Mouse (Mus musculus): ENCODE data around the gene Akap10. TPM values are rescaled to one million over a fixed set of nuclear protein-coding genes. Genes with fewer than 3 reads are reported as not detected.

Akap10 gene
- polyA plus RNA-seq, 1 experiment from 2014 or later: 14.1 TPM

DNA sequence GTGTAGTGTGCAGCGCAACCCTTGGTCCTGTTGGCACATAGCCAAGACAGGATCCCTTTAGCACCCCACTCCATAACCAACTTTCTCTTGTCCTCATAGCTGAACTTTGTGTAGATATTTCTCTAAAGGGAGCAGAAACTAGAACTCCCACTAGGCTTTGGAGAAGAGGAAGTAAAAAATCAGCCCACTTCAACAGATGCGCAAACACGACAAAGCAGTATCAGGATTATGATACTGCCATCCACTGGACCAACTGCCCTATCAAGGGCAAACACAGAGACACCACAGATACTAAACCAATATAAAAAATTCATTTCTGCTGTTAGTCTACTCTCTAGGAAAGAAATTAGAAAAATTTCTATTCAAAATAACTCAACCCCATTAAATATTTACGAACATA lies 16.6 kb upstream of the Akap10 start:
- no peak overlapping the region for H3K27ac ChIP-seq (ENCODE audit: low read length)
- H3K9ac ChIP-seq (ENCODE audit: low read length): no peak overlapping the region
- no peaks in the 10 kb centered on the region for H3K4me1 ChIP-seq (ENCODE audit: control insufficient read depth, insufficient read depth, low read length)
- H3K9me3 ChIP-seq (replicated peaks; ENCODE audit: control insufficient read depth, low read length): no peaks in the 10 kb centered on the region
- H3K4me3 ChIP-seq (replicated peaks; ENCODE audit: low read length): no peak overlapping the region
- H3K4me2 ChIP-seq (ENCODE audit: low read depth, low read length): no peak overlapping the region
- no peak for ATAC-seq (ENCODE audit: insufficient read depth, low FRiP score)
- H3K27me3 ChIP-seq (ENCODE audit: control insufficient read depth, insufficient read depth, low read length): no peaks in the 10 kb centered on the region
- WGBS: 89% methylated on average over 4 of the region's 4 CpGs
- no peaks in the 10 kb centered on the region for H3K36me3 ChIP-seq (ENCODE audit: control insufficient read depth, insufficient read depth, low read length)

- Histone ChIP-seq H3K4me3 (replicated peaks; ENCODE audit: low read length) (no peak overlapping the region), H3K4me1 (ENCODE audit: control insufficient read depth, insufficient read depth, low read length) (no peaks in the 10 kb centered on the region), H3K9ac (ENCODE audit: low read length) (no peak overlapping the region), H3K27me3 (ENCODE audit: control insufficient read depth, insufficient read depth, low read length) (no peaks in the 10 kb centered on the region), H3K36me3 (ENCODE audit: control insufficient read depth, insufficient read depth, low read length) (no peaks in the 10 kb centered on the region), H3K9me3 (replicated peaks; ENCODE audit: control insufficient read depth, low read length) (no peaks in the 10 kb centered on the region), H3K4me2 (ENCODE audit: low read depth, low read length) (no peak overlapping the region), H3K27ac (ENCODE audit: low read length) (no peak overlapping the region)
- 80% methylated on average over 9 of the region's 9 CpGs for WGBS
- ATAC-seq (ENCODE audit: insufficient read depth, low FRiP score): no peak
These were observed 14.4 kb upstream of the Akap10 start for GRCm38 (mm10) chr11:61944417-61944816.

DNA sequence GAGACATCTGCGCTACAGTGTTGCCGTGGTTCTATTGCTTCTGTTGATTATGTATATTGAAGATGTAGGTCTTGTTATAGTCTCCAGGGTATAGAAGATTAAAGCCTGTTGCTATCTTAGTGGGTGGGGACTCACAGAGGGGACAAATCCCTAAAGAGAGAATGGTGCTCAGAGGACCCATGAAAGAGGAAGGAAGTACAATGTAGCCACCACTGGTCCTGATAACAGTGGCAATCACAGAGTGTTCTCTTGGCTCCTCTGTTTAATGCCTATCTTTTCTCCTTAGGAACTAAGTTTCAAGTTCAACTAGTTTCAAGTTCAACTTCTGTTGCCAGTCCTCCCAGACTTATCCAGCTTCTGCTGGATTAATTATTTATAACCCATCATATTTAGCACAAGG lies 12.9 kb upstream of the Akap10 start:
- Histone ChIP-seq H3K4me3 (replicated peaks; ENCODE audit: low read length) (no peak overlapping the region), H3K36me3 (ENCODE audit: control insufficient read depth, insufficient read depth, low read length) (no peaks in the 10 kb centered on the region), H3K9ac (ENCODE audit: low read length) (no peak overlapping the region), H3K4me2 (ENCODE audit: low read depth, low read length) (no peak overlapping the region), H3K9me3 (replicated peaks; ENCODE audit: control insufficient read depth, low read length) (no peaks in the 10 kb centered on the region), H3K27ac (ENCODE audit: low read length) (no peak overlapping the region), H3K4me1 (ENCODE audit: control insufficient read depth, insufficient read depth, low read length) (no peaks in the 10 kb centered on the region), H3K27me3 (ENCODE audit: control insufficient read depth, insufficient read depth, low read length) (no peaks in the 10 kb centered on the region)
- no peak for ATAC-seq (ENCODE audit: insufficient read depth, low FRiP score)
- 80% methylated on average over 2 of the region's 2 CpGs for WGBS

DNA sequence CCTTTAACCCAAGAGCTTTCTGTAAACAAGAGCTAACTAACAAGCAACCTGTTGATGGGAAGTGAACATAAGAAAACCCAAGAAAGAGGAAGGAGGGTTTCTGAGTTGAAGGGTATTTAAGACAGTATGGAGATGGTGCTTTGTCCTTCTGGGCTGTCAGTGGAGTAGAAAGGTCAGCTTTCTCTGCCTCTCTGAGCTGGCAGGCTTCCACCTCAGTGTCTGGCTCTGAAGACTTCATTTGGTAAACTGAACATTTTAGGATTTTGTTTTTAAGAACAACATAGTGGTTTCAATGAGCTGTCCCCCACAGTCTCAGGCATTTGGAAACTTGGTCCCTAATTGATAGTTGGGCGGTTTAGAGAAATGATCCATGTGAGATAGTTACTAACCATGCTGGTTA lies 7.7 kb upstream of the Akap10 start:
- no peak overlapping the region for H3K4me2 ChIP-seq (ENCODE audit: low read depth, low read length)
- H3K27me3 ChIP-seq (ENCODE audit: control insufficient read depth, insufficient read depth, low read length): no peaks in the 10 kb centered on the region
- no peaks in the 10 kb centered on the region for H3K36me3 ChIP-seq (ENCODE audit: control insufficient read depth, insufficient read depth, low read length)
- no peaks in the 10 kb centered on the region for H3K4me1 ChIP-seq (ENCODE audit: control insufficient read depth, insufficient read depth, low read length)
- WGBS: 94% methylated on average over 1 of the region's 1 CpGs
- H3K9me3 ChIP-seq (replicated peaks; ENCODE audit: control insufficient read depth, low read length): no peaks in the 10 kb centered on the region
- H3K4me3 ChIP-seq (replicated peaks; ENCODE audit: low read length): no peak overlapping the region
- no peak overlapping the region for H3K27ac ChIP-seq (ENCODE audit: low read length)
- ATAC-seq (ENCODE audit: insufficient read depth, low FRiP score): no peak
- H3K9ac ChIP-seq (ENCODE audit: low read length): no peak overlapping the region

DNA sequence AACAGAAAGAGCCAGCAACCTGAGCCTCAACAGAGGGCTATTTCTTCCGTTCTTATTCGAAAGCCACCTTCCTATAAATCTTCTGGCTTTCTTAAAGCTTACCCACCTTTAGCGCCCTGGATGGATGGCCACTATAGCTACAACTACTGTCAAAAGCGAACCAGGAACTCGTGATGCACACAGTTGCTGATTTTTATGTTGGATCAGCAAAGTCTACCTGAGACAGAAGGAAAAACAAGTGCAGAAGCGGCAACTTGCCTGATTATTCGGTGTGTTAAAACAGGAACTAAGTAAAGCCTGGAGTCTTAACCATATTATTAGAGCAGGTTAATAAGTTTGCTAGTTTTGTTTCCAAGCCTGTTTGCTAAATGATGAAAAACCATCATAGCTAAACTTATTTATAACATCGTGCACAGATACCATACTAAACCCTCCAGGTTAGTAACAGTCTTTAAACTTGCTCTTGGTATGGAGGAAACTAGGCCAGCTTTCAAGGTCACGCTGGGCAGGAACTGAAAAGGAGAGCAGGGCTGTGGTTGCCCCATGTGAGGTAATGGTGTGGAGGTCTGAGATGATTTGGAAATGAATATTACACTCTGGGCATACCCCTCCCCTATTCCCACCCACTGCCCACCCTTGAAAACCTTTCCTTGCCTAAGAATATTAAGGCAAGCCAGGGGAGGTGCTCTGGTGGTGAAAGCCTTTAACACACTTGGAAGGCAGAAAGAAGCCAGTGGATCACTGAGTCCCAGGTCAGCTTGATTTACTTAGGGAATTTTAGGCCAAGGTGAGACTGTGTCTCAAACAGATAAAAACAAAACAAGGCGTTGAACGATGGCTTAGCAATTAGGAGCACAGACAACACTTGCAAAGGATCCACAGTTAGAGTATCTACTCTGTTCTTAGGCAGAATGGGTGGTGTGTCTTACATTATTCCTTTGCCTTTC lies 861 bp upstream of the Akap10 start:
- Histone ChIP-seq H3K4me2 (ENCODE audit: low read depth, low read length) (peak overlapping the region; percentile 75), H3K27me3 (ENCODE audit: control insufficient read depth, insufficient read depth, low read length) (no peaks in the 10 kb centered on the region), H3K36me3 (ENCODE audit: control insufficient read depth, insufficient read depth, low read length) (no peaks in the 10 kb centered on the region), H3K9me3 (replicated peaks; ENCODE audit: control insufficient read depth, low read length) (no peaks in the 10 kb centered on the region), H3K4me1 (ENCODE audit: control insufficient read depth, insufficient read depth, low read length) (peaks cover 13% of the 10 kb centered on the region; the same call in 1 of the 2 replicates), H3K9ac (ENCODE audit: low read length) (peak overlapping the region; percentile 96), H3K4me3 (replicated peaks; ENCODE audit: low read length) (peak overlapping the region; percentile 94), H3K27ac (ENCODE audit: low read length) (peak overlapping the region; percentile 98)
- peak; percentile 5; the same call in 1 of the 2 replicates for ATAC-seq (ENCODE audit: insufficient read depth, low FRiP score)
- WGBS: 19% methylated on average over 11 of the region's 11 CpGs

GRCm38 (mm10) chr11:61929323-61930097 lies 542 bp downstream of the Akap10 start:
- Histone ChIP-seq H3K36me3 (ENCODE audit: control insufficient read depth, insufficient read depth, low read length) (no peaks in the 10 kb centered on the region), H3K27ac (ENCODE audit: low read length) (peak overlapping the region; percentile 93), H3K9ac (ENCODE audit: low read length) (peak overlapping the region; percentile 96), H3K27me3 (ENCODE audit: control insufficient read depth, insufficient read depth, low read length) (no peaks in the 10 kb centered on the region), H3K9me3 (replicated peaks; ENCODE audit: control insufficient read depth, low read length) (no peaks in the 10 kb centered on the region), H3K4me3 (replicated peaks; ENCODE audit: low read length) (peak overlapping the region; percentile 94), H3K4me1 (ENCODE audit: control insufficient read depth, insufficient read depth, low read length) (peaks cover 17% of the 10 kb centered on the region), H3K4me2 (ENCODE audit: low read depth, low read length) (peak overlapping the region; percentile 75)
- ATAC-seq (ENCODE audit: insufficient read depth, low FRiP score): no peak
- under 1% methylated on average over 47 of the region's 47 CpGs for WGBS

DNA sequence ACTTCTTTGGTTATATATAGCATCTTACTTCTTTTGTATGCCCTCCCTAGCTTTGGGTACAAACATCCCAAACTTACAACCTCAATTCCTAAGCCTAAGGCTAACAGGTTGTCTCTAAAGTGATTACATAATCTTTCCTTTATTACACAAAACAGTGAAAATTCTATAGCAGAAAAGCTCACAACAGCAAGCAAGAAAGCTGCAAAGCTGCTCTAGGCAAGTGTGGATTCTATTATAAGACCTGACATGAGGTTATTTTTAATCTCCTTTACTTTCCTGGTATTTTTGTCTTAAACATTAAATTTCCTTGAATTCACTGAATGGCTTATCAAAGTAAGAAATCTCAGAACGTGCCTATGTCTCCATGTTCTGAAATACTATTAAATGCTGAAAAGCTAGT lies 6.7 kb downstream of the Akap10 start:
- no peak overlapping the region for H3K27ac ChIP-seq (ENCODE audit: low read length)
- H3K36me3 ChIP-seq (ENCODE audit: control insufficient read depth, insufficient read depth, low read length): no peaks in the 10 kb centered on the region
- H3K4me3 ChIP-seq (replicated peaks; ENCODE audit: low read length): no peak overlapping the region
- no peaks in the 10 kb centered on the region for H3K27me3 ChIP-seq (ENCODE audit: control insufficient read depth, insufficient read depth, low read length)
- no peak overlapping the region for H3K4me2 ChIP-seq (ENCODE audit: low read depth, low read length)
- no peaks in the 10 kb centered on the region for H3K9me3 ChIP-seq (replicated peaks; ENCODE audit: control insufficient read depth, low read length)
- H3K9ac ChIP-seq (ENCODE audit: low read length): no peak overlapping the region
- H3K4me1 ChIP-seq (ENCODE audit: control insufficient read depth, insufficient read depth, low read length): peaks cover 9% of the 10 kb centered on the region
- WGBS: 83% methylated on average over 1 of the region's 1 CpGs
- no peak for ATAC-seq (ENCODE audit: insufficient read depth, low FRiP score)

DNA sequence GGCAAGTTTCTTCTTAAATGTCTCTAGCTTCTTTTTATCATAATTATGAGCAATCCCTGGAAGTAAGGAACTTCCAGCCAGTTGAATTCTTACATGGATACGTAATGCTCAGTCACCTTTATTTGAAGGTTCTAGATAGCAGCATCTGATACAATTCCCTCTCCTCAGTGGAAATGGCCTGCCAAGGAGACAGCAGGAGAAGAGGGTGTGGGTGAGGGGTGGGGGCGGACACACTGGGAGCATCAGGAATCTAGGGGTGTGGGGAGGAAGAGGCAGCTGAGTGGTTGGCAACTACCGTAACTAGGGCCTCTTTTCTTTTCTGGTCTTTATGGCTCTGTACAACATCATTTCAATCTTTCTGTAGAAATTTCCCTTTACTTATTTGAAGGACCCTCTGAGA lies 10.3 kb downstream of the Akap10 start:
- no peak overlapping the region for H3K4me3 ChIP-seq (replicated peaks; ENCODE audit: low read length)
- no peaks in the 10 kb centered on the region for H3K4me1 ChIP-seq (ENCODE audit: control insufficient read depth, insufficient read depth, low read length)
- H3K9ac ChIP-seq (ENCODE audit: low read length): no peak overlapping the region
- WGBS: 98% methylated on average over 3 of the region's 3 CpGs
- H3K27me3 ChIP-seq (ENCODE audit: control insufficient read depth, insufficient read depth, low read length): no peaks in the 10 kb centered on the region
- no peaks in the 10 kb centered on the region for H3K9me3 ChIP-seq (replicated peaks; ENCODE audit: control insufficient read depth, low read length)
- no peak overlapping the region for H3K4me2 ChIP-seq (ENCODE audit: low read depth, low read length)
- H3K36me3 ChIP-seq (ENCODE audit: control insufficient read depth, insufficient read depth, low read length): peaks cover 9% of the 10 kb centered on the region
- H3K27ac ChIP-seq (ENCODE audit: low read length): no peak overlapping the region
- no peak for ATAC-seq (ENCODE audit: insufficient read depth, low FRiP score)

DNA sequence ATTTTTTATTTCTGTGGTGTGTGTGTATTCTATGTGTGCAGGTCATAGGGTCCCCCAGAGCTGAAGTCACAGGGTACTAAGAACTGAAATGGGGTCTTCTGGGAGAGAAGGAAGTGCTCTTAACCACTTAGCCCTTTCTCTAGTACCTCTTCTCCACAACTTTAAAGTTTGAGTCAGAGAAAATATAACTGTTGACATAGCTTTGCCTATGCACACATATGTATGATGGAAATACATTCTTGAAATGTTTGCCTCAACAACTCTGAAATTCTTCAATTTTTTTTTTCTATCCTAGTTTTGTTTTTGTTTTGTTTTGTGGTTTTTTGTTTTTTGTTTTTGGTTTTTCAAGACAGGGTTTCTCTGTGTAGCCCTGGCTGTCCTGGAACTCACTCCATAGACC lies 21.7 kb downstream of the Akap10 start:
- no peak overlapping the region for H3K9ac ChIP-seq (ENCODE audit: low read length)
- no peak overlapping the region for H3K4me2 ChIP-seq (ENCODE audit: low read depth, low read length)
- H3K4me3 ChIP-seq (replicated peaks; ENCODE audit: low read length): no peak overlapping the region
- ATAC-seq (ENCODE audit: insufficient read depth, low FRiP score): no peak
- H3K36me3 ChIP-seq (ENCODE audit: control insufficient read depth, insufficient read depth, low read length): peaks cover 9% of the 10 kb centered on the region
- no peaks in the 10 kb centered on the region for H3K27me3 ChIP-seq (ENCODE audit: control insufficient read depth, insufficient read depth, low read length)
- no peaks in the 10 kb centered on the region for H3K9me3 ChIP-seq (replicated peaks; ENCODE audit: control insufficient read depth, low read length)
- no peak overlapping the region for H3K27ac ChIP-seq (ENCODE audit: low read length)
- no peaks in the 10 kb centered on the region for H3K4me1 ChIP-seq (ENCODE audit: control insufficient read depth, insufficient read depth, low read length)
